Mouse (Mus musculus) stomach, embryonic 14.5 days (tissue): Measurements from ENCODE around the gene Aatf. TPM values are rescaled to one million over a fixed set of nuclear protein-coding genes. Genes with fewer than 3 reads are reported as not detected.

ENCODE experiments used
- ATAC-seq: fragments of 200-750 bp; cut with Nextera tagmentation; 2 replicates; pipeline ENCODE4 v1.8.0; 2017; ENCODE audit warnings: low read depth, moderate TSS enrichment; ENCODE audit not compliant: insufficient number of reproducible peaks, insufficient read depth, low FRiP score
- H3K27ac ChIP-seq: fragments of 300-500 bp; sonication (generic); 2 replicates; pipeline ENCODE4 v1.5.1; 2014; ENCODE audit warnings: mild to moderate bottlenecking, low read length, moderate library complexity, mixed read lengths
- H3K27me3 ChIP-seq: fragments of 300-500 bp; sonication (generic); 2 replicates; pipeline ENCODE4 v1.6.1; 2014; ENCODE audit warnings: low read length, control low read depth, mixed read lengths; ENCODE audit not compliant: control insufficient read depth, insufficient read depth
- H3K36me3 ChIP-seq: fragments of 300-500 bp; sonication (generic); 2 replicates; pipeline ENCODE4 v1.6.1; 2014; ENCODE audit warnings: mild to moderate bottlenecking, control low read depth, low read length, moderate library complexity, mixed read lengths; ENCODE audit not compliant: control insufficient read depth, insufficient read depth
- H3K4me1 ChIP-seq: fragments of 300-500 bp; sonication (generic); 2 replicates; pipeline ENCODE4 v1.6.1; 2014; ENCODE audit warnings: low read length, control low read depth, mixed read lengths; ENCODE audit not compliant: control insufficient read depth, insufficient read depth
- H3K4me2 ChIP-seq: fragments of 300-500 bp; sonication (generic); replicated peaks from 2 replicates; pipeline ENCODE4 v1.6.1; 2014; ENCODE audit warnings: low read depth, low read length, control low read depth
- H3K4me3 ChIP-seq: fragments of 300-500 bp; sonication (generic); 2 replicates; pipeline ENCODE4 v1.5.1; 2014; ENCODE audit warnings: low read depth, low read length, control low read depth
- H3K9ac ChIP-seq: fragments of 300-500 bp; sonication (generic); replicated peaks from 2 replicates; pipeline ENCODE4 v1.6.1; 2014; ENCODE audit warnings: low read depth, mild to moderate bottlenecking, control low read depth, low read length, moderate library complexity, mixed read lengths
- H3K9me3 ChIP-seq: fragments of 300-500 bp; sonication (generic); 2 replicates; pipeline ENCODE4 v1.6.1; 2016; ENCODE audit warnings: low read depth, low read length, control low read depth; ENCODE audit not compliant: control insufficient read depth
- whole genome bisulfite sequencing: fragments of 180-500 bp; shearing (Covaris S2); extraction: QIAGEN DNeasy Blood & Tissue Kit; methylation state at CpG from one replicate; pipeline ENCODE4 v1.1.7; 2014; 5-methylcytosine and 5-hydroxymethylcytosine counted together
- polyA plus RNA-seq: library from polyadenylated mRNA; unstranded; fragments of >200 nt; fragmentation: Nextera tagmentation; extraction: Ambion mirVana; gene quantifications from 2 replicates; pipeline ENCODE4 v1.2.1, GENCODE M21; 2014

The Aatf gene
- polyA plus RNA-seq, 1 experiment from 2014 or later: 50.4 TPM

DNA sequence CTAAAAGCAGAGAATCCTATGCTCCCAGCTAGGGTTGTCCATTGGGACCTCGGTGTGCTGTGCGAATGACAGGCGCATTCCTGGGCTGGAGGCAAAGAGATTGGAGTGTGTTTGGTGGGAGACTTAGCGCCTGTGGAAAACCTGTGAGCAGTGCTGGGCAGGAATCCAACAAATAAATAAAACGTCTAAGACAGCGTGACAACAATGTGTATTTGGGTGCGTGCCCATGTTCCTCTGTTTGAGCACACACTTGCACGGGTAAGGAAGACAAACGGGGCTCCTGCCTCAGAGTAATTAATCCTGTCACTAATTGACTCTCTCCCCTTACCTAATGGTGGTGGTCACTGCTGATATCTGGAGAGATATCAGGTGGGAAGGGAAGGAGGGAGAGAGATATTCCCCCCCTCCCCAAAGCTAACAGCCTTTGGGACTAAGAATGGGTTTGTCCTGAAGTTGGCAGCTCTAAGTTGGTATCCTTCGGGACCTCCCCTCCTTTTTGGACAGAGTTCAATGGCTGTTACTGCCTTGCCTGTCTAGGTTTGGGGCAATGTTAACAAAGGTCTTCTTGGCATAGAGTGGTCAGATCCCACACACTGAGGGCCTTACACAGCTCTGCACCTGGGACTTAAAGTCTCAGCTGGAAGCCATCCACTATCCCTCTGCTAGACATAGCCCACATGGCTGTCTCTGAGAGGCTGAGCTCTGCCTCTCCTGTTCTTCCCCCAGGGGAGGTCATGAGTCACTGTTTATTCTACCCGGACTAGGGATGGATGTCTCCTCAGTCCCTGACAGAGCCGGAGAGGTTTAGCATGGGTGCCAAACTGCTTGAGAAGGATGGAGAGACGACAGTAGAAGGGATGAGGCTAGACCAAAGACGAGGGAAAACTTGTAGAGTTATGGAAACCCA, 16.7 kb upstream of the Aatf start:
- ATAC-seq: no peak
- H3K27ac ChIP-seq: no peak overlapping the region
- peaks cover 16% of the 10 kb centered on the region for H3K4me1 ChIP-seq
- no peak overlapping the region for H3K4me3 ChIP-seq
- no peak overlapping the region for H3K4me2 ChIP-seq
- peaks cover 56% of the 10 kb centered on the region for H3K27me3 ChIP-seq
- H3K36me3 ChIP-seq: no peaks in the 10 kb centered on the region
- no peaks in the 10 kb centered on the region for H3K9me3 ChIP-seq
- H3K9ac ChIP-seq: no peak overlapping the region
- WGBS: 8% methylated on average over 14 of the region's 14 CpGs

DNA sequence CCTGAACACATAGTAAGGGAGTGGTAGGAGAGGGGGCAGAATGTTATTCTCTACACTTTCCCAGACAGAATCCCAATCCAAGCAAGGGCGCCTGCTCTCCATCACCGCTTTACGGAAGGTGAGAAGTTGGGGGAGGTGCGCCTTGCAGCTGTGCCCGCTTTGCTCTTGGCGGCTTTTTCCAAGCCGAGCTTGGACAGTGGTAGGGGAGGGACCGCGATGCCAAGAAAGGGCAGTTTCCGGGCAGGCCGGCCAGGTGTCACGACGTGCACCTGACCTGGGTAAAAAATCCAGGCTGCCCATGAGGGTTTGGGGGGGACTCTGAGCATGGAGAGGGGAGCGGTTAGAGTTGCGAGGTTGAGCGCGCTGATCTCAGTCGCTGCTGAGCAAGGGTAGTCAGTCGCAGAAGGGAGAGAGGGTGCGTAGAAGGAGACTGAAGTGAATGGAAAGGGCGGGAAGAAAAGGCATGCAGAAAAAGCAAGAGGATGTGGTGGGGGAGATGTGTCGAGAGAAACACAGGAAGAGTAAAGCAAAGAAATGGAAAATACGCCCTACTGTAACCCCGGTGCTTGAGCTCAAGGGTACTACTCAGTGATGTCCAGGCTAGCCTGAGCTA, 15.9 kb upstream of the Aatf start:
- whole genome bisulfite sequencing: 2% methylated on average over 24 of the region's 24 CpGs
- no peaks in the 10 kb centered on the region for H3K36me3 ChIP-seq
- H3K4me1 ChIP-seq: peaks cover 23% of the 10 kb centered on the region
- H3K4me2 ChIP-seq: no peak overlapping the region
- no peak overlapping the region for H3K9ac ChIP-seq
- no peaks in the 10 kb centered on the region for H3K9me3 ChIP-seq
- H3K27ac ChIP-seq: no peak overlapping the region
- H3K4me3 ChIP-seq: no peak overlapping the region
- peaks cover 57% of the 10 kb centered on the region for H3K27me3 ChIP-seq
- ATAC-seq: no peak

DNA sequence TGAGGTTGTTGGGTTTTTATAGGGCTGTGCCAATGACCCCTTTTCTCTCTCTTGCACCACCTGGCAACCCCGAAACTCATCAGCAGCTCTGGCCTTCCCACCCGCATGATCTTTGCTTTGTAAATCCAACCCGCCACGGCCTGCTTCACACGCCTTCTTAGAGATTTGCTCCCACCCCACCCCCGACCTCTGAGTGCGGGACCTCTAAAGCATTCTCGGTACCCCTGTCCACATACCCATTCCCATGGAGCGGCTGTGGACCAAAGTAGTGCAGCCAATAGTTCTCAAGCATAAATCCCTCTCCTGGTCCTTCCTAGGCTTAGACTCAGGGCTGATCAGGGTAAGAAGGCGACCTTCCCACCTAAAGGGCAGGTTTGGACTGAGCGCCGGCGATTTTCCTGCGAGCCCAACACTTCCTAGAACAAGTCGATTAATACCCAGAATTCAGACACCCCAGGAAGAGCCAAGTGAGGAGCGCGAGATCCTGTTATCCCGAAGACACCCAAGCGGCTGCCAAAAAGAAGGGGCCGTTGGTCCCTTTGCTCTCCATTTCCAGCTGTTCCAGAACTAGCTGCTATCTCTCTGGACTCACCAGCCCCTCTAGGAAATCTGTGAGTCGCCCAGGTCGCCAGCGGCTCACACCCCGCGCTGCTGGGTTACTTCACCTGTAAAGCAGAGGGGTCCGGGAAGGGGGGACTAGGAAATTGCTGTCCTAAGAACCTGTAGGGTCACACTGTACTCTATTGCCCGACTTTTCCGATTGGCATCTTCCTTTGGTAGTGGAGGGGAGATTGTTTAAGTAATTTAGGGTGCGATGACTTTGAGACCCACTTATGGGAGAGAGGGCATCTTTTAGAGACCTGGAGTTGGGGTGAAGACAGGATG, 13.9 kb upstream of the Aatf start:
- Histone ChIP-seq H3K27ac (no peak overlapping the region), H3K4me1 (peaks cover 27% of the 10 kb centered on the region), H3K4me3 (no peak overlapping the region), H3K4me2 (no peak overlapping the region), H3K36me3 (no peaks in the 10 kb centered on the region), H3K9me3 (no peaks in the 10 kb centered on the region), H3K27me3 (peaks cover 77% of the 10 kb centered on the region), H3K9ac (no peak overlapping the region)
- ATAC-seq: no peak
- 5% methylated on average over 29 of the region's 29 CpGs for WGBS

- H3K27me3 ChIP-seq: peaks cover 82% of the 10 kb centered on the region
- H3K9ac ChIP-seq: no peak overlapping the region
- peak overlapping the region; percentile 42 for H3K4me3 ChIP-seq
- peaks cover 27% of the 10 kb centered on the region for H3K4me1 ChIP-seq
- no peak for ATAC-seq
- H3K4me2 ChIP-seq: peak overlapping the region; percentile 71
- no peak overlapping the region for H3K27ac ChIP-seq
- no peaks in the 10 kb centered on the region for H3K36me3 ChIP-seq
- H3K9me3 ChIP-seq: no peaks in the 10 kb centered on the region
- under 1% methylated on average over 10 of the region's 10 CpGs for WGBS
Observed at GRCm38 (mm10) chr11:84526451-84526850, 13.1 kb upstream of the Aatf start.

GRCm38 (mm10) chr11:84525421-84526274, 12.3 kb upstream of the Aatf start, which contains the start of gene Lhx1:
Gene Lhx1, minus strand, starts transcription at chr11:84525535.
- H3K27me3 ChIP-seq: peaks cover 84% of the 10 kb centered on the region
- peak; percentile 37; the same call in 1 of the 2 replicates for ATAC-seq
- H3K4me3 ChIP-seq: peak within 1 kb of the TSS; percentile 42
- H3K9me3 ChIP-seq: no peaks in the 10 kb centered on the region
- H3K4me1 ChIP-seq: peaks cover 27% of the 10 kb centered on the region
- H3K27ac ChIP-seq: no peak within 1 kb of the TSS
- H3K36me3 ChIP-seq: no peaks in the 10 kb centered on the region
- no peak within 1 kb of the TSS for H3K9ac ChIP-seq
- under 1% methylated on average over 64 of the region's 64 CpGs for WGBS
- peak within 1 kb of the TSS; percentile 71 for H3K4me2 ChIP-seq

DNA sequence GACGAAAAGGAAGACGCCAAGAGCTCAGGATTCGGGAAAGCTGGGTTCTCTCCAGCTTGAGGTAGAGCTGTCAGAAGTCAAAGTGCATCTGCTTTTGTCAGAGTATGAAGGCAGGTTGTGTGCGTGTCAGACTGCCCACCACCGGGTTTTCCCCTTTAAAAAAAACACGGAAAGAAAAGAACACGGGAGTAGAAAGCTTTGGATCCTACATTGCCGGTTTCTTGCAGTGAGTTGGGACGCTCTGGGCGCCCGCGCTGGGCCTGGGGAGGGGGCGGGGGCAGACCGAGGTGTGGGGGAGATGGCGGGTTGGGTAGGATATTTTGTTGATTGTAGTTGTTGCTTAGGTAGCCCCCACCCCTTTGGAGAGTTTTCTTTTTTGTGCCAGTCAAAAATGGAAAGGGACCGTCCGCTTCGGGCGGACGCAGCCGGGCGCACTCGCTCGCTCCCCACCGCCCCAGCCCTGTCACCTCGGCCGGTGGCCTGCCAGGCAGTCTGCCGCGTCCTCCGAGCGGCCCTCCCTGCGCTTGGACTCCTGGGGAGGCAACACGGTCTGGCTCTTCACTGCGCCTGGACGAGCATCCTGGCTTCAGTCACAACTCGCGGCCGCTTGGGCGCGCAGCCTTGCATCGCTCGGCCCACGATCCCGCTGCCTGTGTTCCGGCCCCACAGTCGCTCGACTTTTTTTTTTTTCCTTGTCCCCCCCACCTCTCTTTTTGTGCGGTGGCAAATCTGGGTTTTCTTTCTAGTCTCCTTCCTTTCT, 11.4 kb upstream of the Aatf start:
- H3K9me3 ChIP-seq: no peaks in the 10 kb centered on the region
- under 1% methylated on average over 48 of the region's 48 CpGs for WGBS

DNA sequence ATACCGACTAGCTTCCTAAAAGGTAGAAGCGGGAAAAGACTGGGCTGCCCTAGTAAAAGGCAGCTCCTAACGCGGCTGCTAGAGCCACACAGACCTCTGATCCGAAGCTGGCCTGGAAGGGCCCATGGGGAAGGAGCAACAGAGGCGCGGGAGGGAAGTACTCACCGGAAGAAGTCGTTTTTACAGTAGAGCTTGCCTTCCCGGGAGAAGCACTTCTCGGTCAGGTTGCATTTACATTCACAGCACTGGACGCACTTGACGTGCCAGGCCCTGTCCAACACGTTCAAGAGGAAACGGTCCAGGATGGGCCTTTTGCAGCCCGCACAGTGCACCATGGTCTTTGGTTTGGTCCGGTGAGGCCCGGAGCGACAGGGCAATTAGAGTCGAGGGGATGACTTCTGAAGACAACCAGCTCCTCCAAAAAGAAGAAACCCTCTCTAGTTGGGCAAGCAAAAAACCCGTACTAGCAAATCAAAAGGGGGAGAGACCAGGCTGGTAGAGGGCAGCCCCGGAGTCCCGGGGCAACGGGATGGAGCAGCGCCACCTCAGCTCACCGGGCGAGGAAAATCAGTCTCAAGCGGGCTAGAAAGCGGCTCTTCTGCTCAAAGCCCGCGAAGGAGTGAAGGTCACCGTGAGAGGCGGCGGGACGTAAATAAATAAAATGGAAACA, 10.7 kb upstream of the Aatf start:
- Histone ChIP-seq H3K4me2 (no peak overlapping the region), H3K36me3 (no peaks in the 10 kb centered on the region), H3K4me3 (no peak overlapping the region), H3K9me3 (no peaks in the 10 kb centered on the region), H3K9ac (no peak overlapping the region), H3K27me3 (peaks cover 88% of the 10 kb centered on the region), H3K4me1 (peaks cover 20% of the 10 kb centered on the region), H3K27ac (no peak overlapping the region)
- WGBS: under 1% methylated on average over 35 of the region's 35 CpGs
- ATAC-seq: no peak

More for the DNA sequence above, 11.4 kb upstream of the Aatf start:
- no peaks in the 10 kb centered on the region for H3K36me3 ChIP-seq
- peak overlapping the region; percentile 71 for H3K4me2 ChIP-seq
- no peak overlapping the region for H3K9ac ChIP-seq
- no peak overlapping the region for H3K27ac ChIP-seq
- H3K4me1 ChIP-seq: peaks cover 25% of the 10 kb centered on the region
- H3K27me3 ChIP-seq: peaks cover 88% of the 10 kb centered on the region
- ATAC-seq: no peak
- H3K4me3 ChIP-seq: peak overlapping the region; percentile 42
